Comparison of ENCODE assay signal across 8 mouse cellular contexts in the genomic region with DNA sequence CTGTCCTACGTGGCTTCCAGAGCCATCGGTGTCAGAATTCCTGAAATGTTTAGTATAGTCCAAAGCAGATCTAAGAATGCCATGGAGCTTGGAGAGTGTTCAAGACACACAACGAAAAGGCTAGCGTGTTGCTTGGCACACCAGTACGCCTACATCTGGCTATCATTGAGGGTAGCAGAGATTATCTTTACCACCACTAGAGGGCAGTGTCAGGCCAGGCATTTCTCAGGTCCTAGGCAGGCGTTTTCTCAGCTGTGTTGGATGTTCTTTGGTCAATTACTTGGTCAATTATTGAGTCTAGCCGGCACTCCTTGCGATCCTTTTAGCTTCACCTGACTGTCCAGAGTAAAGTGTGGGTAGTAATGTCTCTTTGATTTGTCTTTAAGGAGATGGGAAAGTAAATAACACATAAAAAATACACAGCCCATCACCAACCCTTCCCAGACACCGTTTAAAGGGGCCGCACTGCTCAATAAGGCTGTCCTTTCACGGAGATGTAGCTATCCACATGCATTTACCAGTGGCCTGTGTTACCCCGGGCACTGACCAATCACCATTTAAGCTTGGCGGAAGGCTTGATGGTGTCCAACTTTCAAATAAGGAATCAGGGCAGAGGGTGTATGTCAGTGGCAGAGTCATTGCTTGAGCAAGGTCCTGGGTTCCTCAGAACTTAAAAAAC. TPM values are rescaled to one million over a fixed set of nuclear protein-coding genes. Genes with fewer than 3 reads are reported as not detected.
DNase-seq lines count a peak whose midpoint lies in the region; ATAC-seq lines count a peak whose summit lies in the region.

No protein-coding gene starts in this region.

- no peak overlapping the region for H3K4me3 ChIP-seq in forebrain, embryonic 11.5 days (ENCODE audit: low read depth, low read length)
- no peak overlapping the region for H3K4me3 ChIP-seq in lung, embryonic 16.5 days (ENCODE audit: low read length)

- H3K36me3 ChIP-seq in forebrain, embryonic 11.5 days (ENCODE audit: control insufficient read depth, insufficient read depth, low read length): no peaks in the 10 kb centered on the region
- H3K36me3 ChIP-seq in lung, embryonic 16.5 days (ENCODE audit: control insufficient read depth, insufficient read depth, low read length): no peaks in the 10 kb centered on the region

- 42% methylated on average over 13 of the region's 13 CpGs for WGBS in forebrain, embryonic 11.5 days
- WGBS in lung, embryonic 16.5 days: 34% methylated on average over 13 of the region's 13 CpGs

- H3K27ac ChIP-seq in forebrain, embryonic 11.5 days (ENCODE audit: low read depth, low read length): no peak overlapping the region
- H3K27ac ChIP-seq in lung, embryonic 16.5 days (ENCODE audit: low read length): no peak overlapping the region

- intact Hi-C loops in heart, postnatal 36 days (cut with DNase I): loop anchor here (1.0 to 10.0 kb wide), 3 partner anchors 355 to 676 kb away; no protein-coding TSS in a partner anchor

- H3K9me3 ChIP-seq in forebrain, embryonic 11.5 days (ENCODE audit: control insufficient read depth, low read length): no peaks in the 10 kb centered on the region
- no peaks in the 10 kb centered on the region for H3K9me3 ChIP-seq in lung, embryonic 16.5 days (ENCODE audit: control insufficient read depth, low read length)

- no peak overlapping the region for H3K9ac ChIP-seq in forebrain, embryonic 11.5 days (ENCODE audit: low read length)
- H3K9ac ChIP-seq in lung, embryonic 16.5 days (ENCODE audit: low read length): no peak overlapping the region

- DNase-seq in Muller cell, postnatal 12 days (ENCODE audit: inconsistent ontology term): peak; percentile 75
- DNase-seq in c-Kit-positive CD71-positive TER-119-negative erythroid progenitor cells, embryonic 14.5 days (ENCODE audit: low read depth): peak; percentile 17
- DNase-seq in forebrain, embryonic 11.5 days (ENCODE audit: low spot score): peak; percentile 84
- DNase-seq in heart, postnatal 36 days: peak; percentile 67 to 74
- peak; percentile 66 to 93 for DNase-seq in layer of hippocampus, adult 18-20 months (ENCODE audit: low spot score in 2 of 2)
- peak; percentile 44 for DNase-seq in ovary, postnatal 36 days (ENCODE audit: low spot score)
- DNase-seq in yolk sac, embryonic 10.5 days (ENCODE audit: low spot score): peak; percentile 42

- no peaks in the 10 kb centered on the region for H3K27me3 ChIP-seq in forebrain, embryonic 11.5 days (ENCODE audit: control insufficient read depth, insufficient read depth, low read length)
- H3K27me3 ChIP-seq in lung, embryonic 16.5 days (ENCODE audit: control insufficient read depth, insufficient read depth, low read depth, low read length): peaks cover 4% of the 10 kb centered on the region; the same call in 1 of the 2 replicates

- 0 out of 2 replicates have a peak, but pooled peaks cover 2% of the 10 kb centered on the region for H3K4me1 ChIP-seq in forebrain, embryonic 11.5 days (replicated peaks; ENCODE audit: control insufficient read depth, insufficient read depth, low read length)
- H3K4me1 ChIP-seq in lung, embryonic 16.5 days (replicated peaks; ENCODE audit: control insufficient read depth, insufficient read depth, low read length): peaks cover 1% of the 10 kb centered on the region; the same call in 1 of the 2 replicates

- no peak overlapping the region for H3K4me2 ChIP-seq in forebrain, embryonic 11.5 days (ENCODE audit: low read depth, low read length, severe bottlenecking)
- H3K4me2 ChIP-seq in lung, embryonic 16.5 days (ENCODE audit: low read depth, low read length): no peak overlapping the region

- peak; percentile 74 for ATAC-seq in forebrain, embryonic 11.5 days (replicated peaks; ENCODE audit: low FRiP score)
- ATAC-seq in lung, embryonic 16.5 days (ENCODE audit: low read depth): peak; percentile 62; the same call in 1 of the 2 replicates

RNA-seq across cellular contexts. Expression of gene Enpp6, which starts 29.7 kb away (rescaled TPM):
- polyA plus RNA-seq in forebrain, embryonic 11.5 days (2014; fragmentation: Nextera tagmentation; extraction: Ambion mirVana): 0.13 TPM in 1 of 2 replicates, not detected in the other
- 1 to 10 TPM; 4.2 to 4.3 TPM for total RNA-seq in heart, postnatal 36 days (2021)
- total RNA-seq in layer of hippocampus, adult 18-20 months (2021): 1 to 10 TPM; 5.0 to 6.4 TPM
- 0.89 and 1.1 TPM in 2 replicates for polyA plus RNA-seq in lung, embryonic 16.5 days (2015; fragmentation: Nextera tagmentation; extraction: Ambion mirVana)

Comparison
In these comparisons a context has a peak if more than half of its experiments do, and no peak if none do; other contexts are left out.
1. DNase-seq: peak in every context shown above with its lines; median percentile 84 in forebrain, embryonic 11.5 days; 80 in layer of hippocampus, adult 18-20 months; 75 in Muller cell, postnatal 12 days; 70 in heart, postnatal 36 days; 44 in ovary, postnatal 36 days; 42 in yolk sac, embryonic 10.5 days; 17 in c-Kit-positive CD71-positive TER-119-negative erythroid progenitor cells, embryonic 14.5 days.